Mouse (Mus musculus): Measurements from ENCODE around the gene Ms4a6b. TPM values are rescaled to one million over a fixed set of nuclear protein-coding genes. Genes with fewer than 3 reads are reported as not detected.
"Not testable (repeated sequence)": the region's sequence is repeated elsewhere in the genome, so short reads cannot be mapped to it uniquely, and the experiment has no call there.

The Ms4a6b gene
- total and polyA plus RNA-seq, 2 experiments from 2014 or later, result 2.0 to 5.9 TPM

DNA sequence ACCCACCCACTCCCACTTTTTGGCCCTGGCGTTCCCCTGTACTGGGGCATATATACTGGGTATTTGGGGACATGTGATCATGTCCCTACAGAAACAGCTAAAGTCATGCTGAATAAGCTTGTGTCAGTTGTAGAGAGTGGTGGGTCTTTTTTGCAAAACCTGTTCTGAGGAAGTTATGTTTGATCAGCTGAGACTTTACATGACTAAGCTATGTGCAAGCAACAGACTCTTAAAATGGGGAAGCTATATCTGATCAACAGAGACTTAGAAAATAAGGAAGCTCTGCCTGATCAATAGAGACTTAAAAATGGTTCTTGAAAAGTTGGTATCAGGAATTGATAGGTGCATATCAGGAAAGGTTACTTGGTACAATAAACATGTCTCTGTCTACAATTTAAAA lies 17.1 kb downstream of the Ms4a6b start:
- Histone ChIP-seq H3K27ac (ENCODE audit: low read depth, low read length) (no peak overlapping the region), H3K9me3 (ENCODE audit: low read length) (no peaks in the 10 kb centered on the region), H3K27me3 (ENCODE audit: insufficient read depth, low read length) (no peaks in the 10 kb centered on the region), H3K4me2 (ENCODE audit: low read depth) (no peak overlapping the region), H3K4me3 (ENCODE audit: low read depth, low read length) (no peak overlapping the region), H3K36me3 (ENCODE audit: insufficient read depth) (no peaks in the 10 kb centered on the region), H3K9ac (no peak overlapping the region), H3K4me1 (ENCODE audit: insufficient read depth) (no peaks in the 10 kb centered on the region)
- no peak for DNase-seq
- 68% methylated on average over 1 of the region's 1 CpGs for WGBS
- no peak for ATAC-seq
- no peak for TF ChIP-seq CTCF (IDR thresholded peaks at IDR 0.05; ENCODE audit: low read depth)

- Histone ChIP-seq H3K4me1 (ENCODE audit: insufficient read depth) (no peaks in the 10 kb centered on the region), H3K27ac (ENCODE audit: low read depth, low read length) (no peak overlapping the region), H3K4me2 (ENCODE audit: low read depth) (no peak overlapping the region), H3K36me3 (ENCODE audit: insufficient read depth) (no peaks in the 10 kb centered on the region), H3K4me3 (ENCODE audit: low read depth, low read length) (no peak overlapping the region), H3K9me3 (ENCODE audit: low read length) (no peaks in the 10 kb centered on the region), H3K9ac (no peak overlapping the region), H3K27me3 (ENCODE audit: insufficient read depth, low read length) (no peaks in the 10 kb centered on the region)
- DNase-seq (no peak), ATAC-seq (no peak)
- TF ChIP-seq CTCF (IDR thresholded peaks at IDR 0.05; ENCODE audit: low read depth), result no peak
- 46% methylated on average over 2 of the region's 2 CpGs for WGBS
Observed at GRCm38 (mm10) chr19:11533888-11534445, 17.7 kb downstream of the Ms4a6b start.

GRCm38 (mm10) chr19:11536593-11536992 lies 20.3 kb downstream of the Ms4a6b start, which contains the start of gene Ms4a4d:
Gene Ms4a4d (plus strand): TSS chr19:11536801.
- no peaks in the 10 kb centered on the region for H3K9me3 ChIP-seq (ENCODE audit: low read length)

DNA sequence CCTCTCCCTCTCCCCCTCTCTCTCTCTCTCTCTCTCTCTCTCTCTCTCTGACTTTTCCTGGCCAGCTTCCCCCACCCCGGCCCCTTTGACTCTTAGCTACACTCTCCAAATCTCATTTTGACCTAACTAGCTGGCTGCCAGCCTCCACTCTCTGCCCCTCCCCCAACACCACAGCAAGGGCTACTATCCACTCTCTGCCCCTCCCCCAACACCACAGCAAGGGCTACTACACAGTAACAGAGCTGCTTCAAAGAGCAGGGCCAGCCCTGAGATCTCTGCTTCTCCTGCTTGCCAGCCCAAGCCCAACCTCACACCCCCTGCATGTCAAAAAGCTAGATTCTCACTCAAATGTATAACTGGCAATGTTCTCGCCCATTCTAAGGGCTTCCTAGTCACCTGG lies 21.0 kb downstream of the Ms4a6b start:
- no peaks in the 10 kb centered on the region for H3K9me3 ChIP-seq (ENCODE audit: low read length)

More at GRCm38 (mm10) chr19:11536593-11536992, 20.3 kb downstream of the Ms4a6b start, which contains the start of gene Ms4a4d:
- TF ChIP-seq CTCF (IDR thresholded peaks at IDR 0.05; ENCODE audit: low read depth), result no peak
- H3K4me1 ChIP-seq (ENCODE audit: insufficient read depth), result no peaks in the 10 kb centered on the region
- ATAC-seq (no peak), DNase-seq (no peak)
- H3K27me3 ChIP-seq (ENCODE audit: insufficient read depth, low read length), result no peaks in the 10 kb centered on the region
- H3K27ac ChIP-seq (ENCODE audit: low read depth, low read length), result no peak within 1 kb of the TSS
- H3K9ac ChIP-seq, result no peak within 1 kb of the TSS
- H3K4me3 ChIP-seq (ENCODE audit: low read depth, low read length), result no peak within 1 kb of the TSS
- H3K4me2 ChIP-seq (ENCODE audit: low read depth), result no peak within 1 kb of the TSS
- 21% methylated on average over 7 of the region's 7 CpGs for WGBS
- no peaks in the 10 kb centered on the region for H3K36me3 ChIP-seq (ENCODE audit: insufficient read depth)

DNA sequence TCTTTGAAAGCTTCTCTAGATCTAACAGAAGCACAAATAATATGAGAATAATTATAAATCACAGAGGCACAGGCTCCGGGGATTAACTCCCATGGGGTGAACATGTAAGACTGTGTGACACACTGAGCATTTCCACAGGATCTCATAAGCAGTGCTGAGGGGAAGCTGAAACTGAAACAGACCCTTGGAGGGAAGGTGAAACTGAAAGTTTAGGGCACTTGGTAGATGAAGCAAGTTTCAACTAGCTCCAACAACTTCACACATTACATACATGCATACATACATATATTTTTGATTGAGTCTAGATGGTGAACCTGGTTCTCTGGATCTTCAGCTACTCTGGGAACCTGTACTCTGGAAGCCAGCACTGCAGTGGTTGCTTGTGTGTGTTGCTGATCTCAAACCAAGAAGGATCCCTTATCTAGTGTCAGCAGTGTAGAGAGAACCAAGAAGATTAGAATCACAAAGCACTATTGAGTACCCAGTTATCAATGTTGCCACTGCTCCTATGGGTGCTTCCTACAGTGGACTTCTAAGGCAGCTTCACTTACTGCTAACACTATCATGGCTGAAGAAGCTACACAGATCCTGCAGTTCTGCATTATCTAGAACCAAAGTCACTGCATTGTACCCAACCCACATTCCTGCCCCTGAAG lies 24.0 kb downstream of the Ms4a6b start:
- H3K4me2 ChIP-seq (ENCODE audit: low read depth); DNase-seq; H3K27ac ChIP-seq (ENCODE audit: low read depth, low read length); H3K36me3 ChIP-seq (ENCODE audit: insufficient read depth); H3K9ac ChIP-seq; H3K9me3 ChIP-seq (ENCODE audit: low read length); H3K27me3 ChIP-seq (ENCODE audit: insufficient read depth, low read length); ATAC-seq; H3K4me3 ChIP-seq (ENCODE audit: low read depth, low read length); H3K4me1 ChIP-seq (ENCODE audit: insufficient read depth): not testable (repeated sequence)
- WGBS, result 90% methylated on average over 1 of the region's 1 CpGs

More for the DNA sequence above, 21.0 kb downstream of the Ms4a6b start:
- DNase-seq (no peak), ATAC-seq (no peak)
- 21% methylated on average over 2 of the region's 2 CpGs for WGBS
- H3K4me1 ChIP-seq (ENCODE audit: insufficient read depth), result no peaks in the 10 kb centered on the region
- H3K36me3 ChIP-seq (ENCODE audit: insufficient read depth), result no peaks in the 10 kb centered on the region
- H3K27ac ChIP-seq (ENCODE audit: low read depth, low read length), result no peak overlapping the region
- no peak for TF ChIP-seq CTCF (IDR thresholded peaks at IDR 0.05; ENCODE audit: low read depth)
- H3K4me2 ChIP-seq (ENCODE audit: low read depth), result no peak overlapping the region
- H3K27me3 ChIP-seq (ENCODE audit: insufficient read depth, low read length), result no peaks in the 10 kb centered on the region
- no peak overlapping the region for H3K4me3 ChIP-seq (ENCODE audit: low read depth, low read length)
- no peak overlapping the region for H3K9ac ChIP-seq

GRCm38 (mm10) chr19:11544383-11544782 lies 28.1 kb downstream of the Ms4a6b start:
- 81% methylated on average over 2 of the region's 2 CpGs for WGBS

DNA sequence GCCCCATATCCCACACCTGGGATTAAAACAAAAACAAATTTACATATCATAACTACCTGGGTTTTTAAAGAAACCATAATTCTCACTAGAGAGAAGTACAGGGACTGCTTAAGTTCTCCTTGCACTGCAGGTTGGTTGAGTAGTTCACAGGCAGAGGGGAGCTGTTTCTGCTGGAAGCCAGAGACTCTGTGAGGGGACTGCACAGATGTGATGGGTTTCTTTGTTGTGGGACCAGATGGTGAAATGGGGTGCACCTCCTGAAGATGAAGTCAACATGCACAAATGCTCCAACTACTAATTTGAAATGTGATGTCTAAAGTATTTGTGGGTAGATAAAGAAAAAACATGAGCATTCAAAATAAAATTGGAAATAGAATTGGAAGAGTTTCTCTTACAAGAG lies 31.6 kb downstream of the Ms4a6b start:
- Histone ChIP-seq H3K4me3 (ENCODE audit: low read depth, low read length) (no peak overlapping the region), H3K27me3 (ENCODE audit: insufficient read depth, low read length) (no peaks in the 10 kb centered on the region), H3K4me2 (ENCODE audit: low read depth) (no peak overlapping the region), H3K9me3 (ENCODE audit: low read length) (no peaks in the 10 kb centered on the region), H3K27ac (ENCODE audit: low read depth, low read length) (no peak overlapping the region), H3K9ac (no peak overlapping the region), H3K4me1 (ENCODE audit: insufficient read depth) (no peaks in the 10 kb centered on the region), H3K36me3 (ENCODE audit: insufficient read depth) (no peaks in the 10 kb centered on the region)
- ATAC-seq, result no peak
- no peak for TF ChIP-seq CTCF (IDR thresholded peaks at IDR 0.05; ENCODE audit: low read depth)
- DNase-seq, result no peak

More at GRCm38 (mm10) chr19:11544383-11544782, 28.1 kb downstream of the Ms4a6b start:
- not testable (repeated sequence) for DNase-seq; H3K36me3 ChIP-seq (ENCODE audit: insufficient read depth); H3K4me2 ChIP-seq (ENCODE audit: low read depth); H3K4me3 ChIP-seq (ENCODE audit: low read depth, low read length); ATAC-seq; H3K27me3 ChIP-seq (ENCODE audit: insufficient read depth, low read length); H3K27ac ChIP-seq (ENCODE audit: low read depth, low read length); H3K9me3 ChIP-seq (ENCODE audit: low read length); H3K9ac ChIP-seq; H3K4me1 ChIP-seq (ENCODE audit: insufficient read depth)
